Mouse (Mus musculus) spleen, adult 2 months (tissue): ENCODE results near the gene Carhsp1.

ENCODE experiments used
- CTCF ChIP-seq: fragments of 200-500 bp; IDR thresholded peaks from 2 replicates; pipeline ENCODE4 v1.5.1; 2011; ENCODE audit warnings: mild to moderate bottlenecking, inconsistent platforms; ENCODE audit not compliant: insufficient read depth, insufficient read length, insufficient replicate concordance; ENCODE audit errors: extremely low read depth
- POLR2A ChIP-seq: fragments of 200-500 bp; IDR thresholded peaks from 2 replicates; pipeline ENCODE4 v1.6.1; 2011; ENCODE audit warnings: low read depth, low read length, inconsistent platforms

- TF ChIP-seq CTCF (no peak), POLR2A (no peak)
These were observed 61.6 kb downstream of the Carhsp1 start for GRCm38 (mm10) chr16:8610397-8610796.
